Mouse (Mus musculus): ENCODE data around the gene Zfp422. TPM values are rescaled to one million over a fixed set of nuclear protein-coding genes. Genes with fewer than 3 reads are reported as not detected.
A peak's percentile ranks its signal among the peaks of the same experiment; 100 is the strongest.

The Zfp422 gene
- total RNA-seq (2021), result 1 to 10 TPM; 6.2 to 7.1 TPM
- long read RNA-seq, experiment 1, transcript Zfp422-202 (2 exons, 3,187 nt), result major isoform, 5 of 9 reads
- long read RNA-seq, experiment 1, partial matches to known transcripts, result 0 of 9 reads
- long read RNA-seq, experiment 1, other reads (novel, unspliced or antisense), result 3 of 9 reads
- long read RNA-seq, experiment 2, transcript Zfp422-202 (2 exons, 3,187 nt), result major isoform, 6 of 12 reads
- long read RNA-seq, experiment 2, partial matches to known transcripts, result 0 of 12 reads
- long read RNA-seq, experiment 2, other reads (novel, unspliced or antisense), result 2 of 12 reads

GRCm38 (mm10) chr6:116628539-116629171 is at the start of gene Zfp422:
TSS of gene Zfp422 (minus strand) at chr6:116628999.
- intact Hi-C loops (cut with DNase I), result no loop called here

GRCm38 (mm10) chr6:116677321-116677720 is 48.5 kb upstream of the Zfp422 start:
- no peak for DNase-seq
- intact Hi-C loops (cut with DNase I), result no loop called here

More at GRCm38 (mm10) chr6:116628539-116629171, at the start of gene Zfp422:
- DNase-seq, result peak; percentile 54 to 60

GRCm38 (mm10) chr6:116676355-116676913 is 47.6 kb upstream of the Zfp422 start:
- DNase-seq, result no peak
- intact Hi-C loops (cut with DNase I), result no loop called here

- no peak for DNase-seq
These were observed 45.6 kb upstream of the Zfp422 start for GRCm38 (mm10) chr6:116674283-116674886.

GRCm38 (mm10) chr6:116673471-116674282 is 44.9 kb upstream of the Zfp422 start, which contains the start of gene Rassf4:
TSS of gene Rassf4 (minus strand) at chr6:116673952.
- intact Hi-C loops (cut with DNase I), result no loop called here
- DNase-seq, result peak; percentile 82 to 85

More at GRCm38 (mm10) chr6:116674283-116674886, 45.6 kb upstream of the Zfp422 start:
- intact Hi-C loops (cut with DNase I), result no loop called here

- intact Hi-C loops (cut with DNase I), result no loop called here
- DNase-seq, result no peak
These were observed 43.5 kb upstream of the Zfp422 start for GRCm38 (mm10) chr6:116672349-116672748.

DNA sequence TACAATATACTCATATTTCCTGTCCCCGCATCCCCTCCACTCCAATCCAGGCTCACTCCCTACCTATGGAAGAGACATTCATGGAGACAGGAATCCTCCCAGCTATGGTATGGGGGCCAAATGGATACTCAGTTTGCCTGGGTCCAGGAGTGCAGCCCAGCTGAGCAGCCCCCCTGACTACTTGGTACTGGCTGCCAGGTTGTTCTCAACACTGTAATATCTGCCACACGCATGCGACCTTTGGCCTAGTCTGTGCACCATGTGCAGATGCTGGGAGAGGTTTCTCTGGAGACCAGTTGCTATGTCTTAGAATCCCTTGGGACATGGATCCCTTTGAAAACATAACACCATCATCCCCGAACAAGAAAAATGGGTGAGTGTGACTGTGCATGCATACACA is 43.0 kb upstream of the Zfp422 start:
- intact Hi-C loops (cut with DNase I), result no loop called here
- DNase-seq, result no peak

DNA sequence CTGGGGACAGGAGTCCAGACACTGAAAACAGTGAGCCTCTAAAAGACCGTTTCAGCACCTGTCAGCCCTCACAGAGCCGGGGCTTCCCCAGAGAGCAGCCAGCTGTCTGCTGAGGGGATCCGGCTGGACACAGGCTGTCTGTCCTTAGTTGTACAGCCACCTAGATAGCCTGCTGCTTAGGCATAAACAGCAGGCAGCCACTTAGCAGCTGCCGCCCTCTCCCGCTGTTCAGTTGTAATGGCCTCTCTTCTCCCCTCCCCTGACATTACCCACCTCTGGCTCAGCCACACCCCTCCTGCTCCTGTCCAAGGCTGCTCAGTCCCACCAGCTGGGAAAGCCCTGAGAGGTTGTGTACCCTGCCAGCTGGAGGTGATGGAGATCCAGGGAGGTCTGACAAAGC is 42.2 kb upstream of the Zfp422 start:
- intact Hi-C loops (cut with DNase I), result no loop called here
- DNase-seq, result no peak

- intact Hi-C loops (cut with DNase I), result no loop called here
- DNase-seq, result no peak
These were observed 41.3 kb upstream of the Zfp422 start for GRCm38 (mm10) chr6:116670144-116670543.

DNA sequence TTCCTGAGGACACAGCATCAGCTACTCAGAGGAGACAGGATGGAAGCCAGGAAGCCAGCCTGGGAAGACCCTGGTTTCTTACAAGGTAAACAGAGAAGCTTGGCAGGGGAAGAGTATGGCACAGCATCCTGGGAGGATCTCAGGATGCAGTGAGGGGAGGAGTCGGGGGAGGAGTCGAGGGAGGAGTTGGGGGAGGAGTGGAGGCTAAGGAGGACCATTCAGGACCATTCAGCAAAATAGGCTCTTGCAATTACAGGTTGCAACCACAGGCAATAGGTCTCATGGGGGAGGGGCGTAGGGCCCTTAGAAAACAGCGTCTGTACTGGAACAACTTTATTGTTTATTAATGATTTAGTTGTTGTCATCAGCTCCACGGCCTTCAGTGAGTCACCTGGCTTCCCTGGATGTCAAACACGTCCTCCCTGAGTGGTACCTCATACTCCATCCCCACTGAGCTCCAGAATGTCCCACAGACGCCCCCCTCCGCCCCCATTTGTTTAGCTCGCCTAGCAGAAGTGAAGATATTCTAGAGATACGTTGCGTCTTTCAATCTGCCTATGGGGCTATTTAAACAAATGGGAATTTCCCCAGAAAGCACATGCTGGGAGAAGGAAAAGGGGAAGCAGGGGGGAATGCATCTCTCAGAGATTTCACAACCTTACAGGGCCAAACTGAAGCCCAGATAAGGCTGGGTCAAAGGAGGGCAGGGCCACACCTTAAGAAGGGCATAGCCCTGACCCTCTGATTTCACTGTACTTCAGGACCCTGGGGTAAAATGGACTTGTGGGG is 40.1 kb upstream of the Zfp422 start:
- intact Hi-C loops (cut with DNase I), result no loop called here
- DNase-seq, result no peak

DNA sequence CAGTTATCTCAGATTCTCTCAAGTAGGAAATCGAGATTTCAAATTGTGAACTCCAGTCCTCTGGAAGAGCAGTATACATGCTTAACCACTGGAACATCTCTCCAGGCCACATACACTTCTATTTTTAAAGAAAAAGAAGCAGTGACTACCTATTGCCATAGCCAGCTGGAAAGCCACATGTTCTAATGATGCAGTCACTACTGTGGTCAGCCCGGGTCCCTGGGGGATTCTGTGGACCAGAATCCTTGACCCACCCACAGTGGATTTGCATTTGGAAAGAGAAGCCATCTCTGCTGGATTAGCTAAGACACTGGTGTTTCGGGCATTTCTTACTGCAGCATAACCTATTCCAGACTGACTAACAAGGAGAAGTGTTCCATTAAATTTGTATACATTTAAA is 38.6 kb upstream of the Zfp422 start:
- no peak for DNase-seq
- intact Hi-C loops (cut with DNase I), result no loop called here

- DNase-seq, result no peak
- intact Hi-C loops (cut with DNase I), result no loop called here
These were observed 38.1 kb upstream of the Zfp422 start for GRCm38 (mm10) chr6:116666892-116667291.

- intact Hi-C loops (cut with DNase I), result no loop called here
- DNase-seq, result no peak
These were observed 37.4 kb upstream of the Zfp422 start for GRCm38 (mm10) chr6:116666085-116666750.

DNA sequence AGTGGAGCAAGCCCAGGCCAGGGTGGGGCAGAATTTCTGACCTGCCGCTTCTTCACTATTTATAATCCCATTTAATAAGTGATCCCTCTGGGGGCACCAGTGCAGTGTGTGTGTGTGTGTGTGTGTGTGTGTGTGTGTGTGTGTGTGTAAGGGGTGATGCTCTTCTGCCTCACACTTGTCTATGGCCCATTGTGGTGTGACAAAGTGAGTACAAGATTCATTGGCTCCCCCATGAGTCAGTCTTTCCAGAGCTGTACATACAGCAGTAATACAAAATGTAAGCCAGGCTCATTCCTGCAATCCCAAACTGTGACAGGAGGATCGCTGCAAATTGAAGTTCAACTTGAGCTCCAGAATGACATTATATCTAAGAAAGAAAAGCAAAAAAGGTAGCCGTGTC is 36.0 kb upstream of the Zfp422 start:
- intact Hi-C loops (cut with DNase I), result no loop called here

GRCm38 (mm10) chr6:116664031-116664430 is 35.2 kb upstream of the Zfp422 start:
- intact Hi-C loops (cut with DNase I), result no loop called here
- DNase-seq, result no peak

More for the DNA sequence above, 36.0 kb upstream of the Zfp422 start:
- no peak for DNase-seq

DNA sequence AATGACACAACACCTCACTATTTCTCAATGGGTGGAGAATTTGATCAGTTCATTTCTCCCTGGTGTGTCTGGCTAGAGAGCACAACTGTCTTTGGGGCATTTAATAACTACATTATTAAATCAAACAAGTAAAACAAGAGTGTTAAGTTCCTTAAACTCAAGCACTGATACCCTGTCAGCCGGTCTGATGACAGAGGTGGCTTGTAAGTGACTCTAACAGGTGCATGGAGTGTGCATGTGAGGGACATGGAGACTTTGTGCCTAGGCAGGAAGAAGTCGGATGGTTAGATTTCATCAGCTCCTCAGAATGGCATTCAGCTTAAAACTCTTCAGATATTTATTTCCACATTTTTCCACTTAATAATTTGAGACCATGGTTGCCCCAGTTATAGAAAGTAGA is 34.6 kb upstream of the Zfp422 start:
- intact Hi-C loops (cut with DNase I), result no loop called here
- DNase-seq, result no peak

DNA sequence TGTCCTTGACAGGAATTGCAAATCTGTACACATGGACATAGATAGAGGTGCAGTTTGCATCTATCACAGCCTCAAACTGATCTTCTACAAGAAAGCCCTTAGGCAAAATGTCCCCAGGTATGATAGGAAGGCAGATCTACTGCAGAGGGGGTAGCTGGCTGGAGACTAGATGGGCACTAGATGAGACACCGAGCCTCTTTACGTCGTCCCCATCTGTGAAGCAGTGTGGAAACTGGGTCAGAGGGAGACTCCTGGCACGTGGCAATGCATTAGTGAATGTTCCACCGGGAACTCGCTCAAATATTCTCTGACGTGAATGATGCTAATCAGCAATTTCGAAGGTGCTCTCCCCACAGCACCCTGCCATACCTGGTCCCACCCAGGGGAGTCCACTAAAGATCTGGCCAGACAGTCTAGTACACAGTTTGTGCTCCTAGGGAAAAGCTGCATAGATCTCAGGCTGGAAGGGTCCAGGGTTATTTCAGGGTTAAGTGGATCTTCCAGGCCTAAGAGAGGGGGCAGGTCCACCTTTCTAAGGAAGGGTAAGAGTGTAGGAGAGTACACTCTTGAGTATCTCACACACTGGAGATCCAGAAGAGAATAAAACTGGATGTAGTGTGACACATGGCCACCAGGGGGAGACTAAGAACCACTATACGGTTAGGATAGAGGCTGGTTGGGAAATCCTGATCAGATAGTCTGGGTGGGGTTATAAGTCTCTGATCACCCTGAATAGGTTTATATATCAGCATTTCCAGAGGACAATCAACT is 25.1 kb upstream of the Zfp422 start:
- peak in 1 of 2 experiments; percentile 41 for DNase-seq
- intact Hi-C loops (cut with DNase I), result loop anchor here (5.0 to 10.0 kb wide), 3 partner anchors 43 to 331 kb away; no protein-coding TSS in a partner anchor

GRCm38 (mm10) chr6:116653191-116653590 is 24.4 kb upstream of the Zfp422 start:
- intact Hi-C loops (cut with DNase I), result loop anchor here (5.0 to 10.0 kb wide), 3 partner anchors 44 to 332 kb away; no protein-coding TSS in a partner anchor
- no peak for DNase-seq

Measured in gastrocnemius, postnatal 36 days (tissue).